33 mouse cellular contexts compared by ENCODE assay signal in genomic region chr8:93643471-93644215, GRCm38 (mm10).
DNase-seq lines count a peak whose midpoint lies in the region; ATAC-seq and TF ChIP-seq lines count a peak whose summit lies in the region.
"Had no signal": no experiment of that assay in that cellular context is flagged by ENCODE, and none has a peak within 500 bp of the region (broad histone marks: within the 10 kb centered on the region; RNA-seq: fewer than 3 reads in every experiment).

No protein-coding gene starts in this region.

- no peak overlapping the region for H3K4me2 ChIP-seq in lung, postnatal 0 days (replicated peaks; ENCODE audit: low read depth, low read length)
- H3K4me2 ChIP-seq: embryonic facial prominence, embryonic 13.5 days; heart, embryonic 11.5 days; hindbrain, embryonic 14.5 days; limb, embryonic 15.5 days; liver, embryonic 13.5 days; midbrain, embryonic 11.5 days had no signal

- no peak overlapping the region for H3K27ac ChIP-seq in lung, postnatal 0 days (ENCODE audit: low read length)
- H3K27ac ChIP-seq: embryonic facial prominence, embryonic 13.5 days; forebrain, embryonic 10.5 days; hindbrain, embryonic 14.5 days; layer of hippocampus, adult 2 months; limb, embryonic 10.5 days; limb, embryonic 15.5 days; liver, embryonic 13.5 days had no signal

- H3K9ac ChIP-seq in lung, postnatal 0 days (replicated peaks; ENCODE audit: low read depth) = no peak overlapping the region
- H3K9ac ChIP-seq: embryonic facial prominence, embryonic 13.5 days; hindbrain, embryonic 14.5 days; limb, embryonic 15.5 days; liver, embryonic 13.5 days had no signal

- no peaks in the 10 kb centered on the region for H3K4me1 ChIP-seq in lung, postnatal 0 days (ENCODE audit: insufficient read depth, low read depth, low read length)
- H3K4me1 ChIP-seq: embryonic facial prominence, embryonic 13.5 days; forebrain, embryonic 10.5 days; limb, embryonic 10.5 days; limb, embryonic 15.5 days; liver, embryonic 13.5 days had no signal

- DNase-seq in cerebellum, postnatal 10 days = peak; percentile 40 to 43
- no peak for DNase-seq in cerebellum, adult 8-10 months
- peak; percentile 23 for DNase-seq in layer of hippocampus, adult 11-12 months (ENCODE audit: low spot score)
- no peak for DNase-seq in layer of hippocampus, postnatal 25 days (ENCODE audit: extremely low spot score in 1 of 2, low spot score in 1 of 2)
- DNase-seq in lung, postnatal 0 days (ENCODE audit: low spot score) = peak; percentile 8
- DNase-seq in lung, postnatal 14 days = no peak
- peak; percentile 48 for DNase-seq in telencephalon, adult 2 months (ENCODE audit: low read depth, low spot score)
- DNase-seq: adrenal gland, adult 8-10 months; cerebellum, adult 11 months; cerebellum, adult 9-11 months; gastrocnemius, postnatal 14 days; heart, adult 18-20 months; heart, postnatal 4 days; kidney, adult 11 months; kidney, postnatal 14 days; liver, embryonic 13.5 days; lung, adult 2 months; lung, postnatal 36 days; right cerebral cortex, postnatal 14 days; thymus, adult 2 months; thymus, postnatal 36 days had no signal

- TF ChIP-seq EP300 in lung, postnatal 0 days (IDR thresholded peaks at IDR 0.05) = no peak

- H3K9me3 ChIP-seq in lung, postnatal 0 days (ENCODE audit: low read length) = no peaks in the 10 kb centered on the region
- H3K9me3 ChIP-seq: embryonic facial prominence, embryonic 13.5 days; forebrain, embryonic 10.5 days; limb, embryonic 10.5 days; limb, embryonic 15.5 days; liver, embryonic 13.5 days had no signal

- H3K36me3 ChIP-seq in lung, postnatal 0 days (ENCODE audit: insufficient read depth, low read length) = no peaks in the 10 kb centered on the region
- H3K36me3 ChIP-seq: embryonic facial prominence, embryonic 13.5 days; forebrain, embryonic 10.5 days; G1E; limb, embryonic 10.5 days; limb, embryonic 15.5 days; liver, embryonic 13.5 days had no signal

- H3K27me3 ChIP-seq in lung, postnatal 0 days (replicated peaks; ENCODE audit: insufficient read depth, low read length) = no peaks in the 10 kb centered on the region
- H3K27me3 ChIP-seq: embryonic facial prominence, embryonic 13.5 days; limb, embryonic 15.5 days; liver, embryonic 13.5 days had no signal

- no peak overlapping the region for H3K4me3 ChIP-seq in lung, postnatal 0 days (ENCODE audit: low read depth, low read length)
- H3K4me3 ChIP-seq: embryonic facial prominence, embryonic 13.5 days; forebrain, embryonic 10.5 days; layer of hippocampus, adult 2 months; limb, embryonic 10.5 days; limb, embryonic 15.5 days; liver, embryonic 13.5 days had no signal

- 57% methylated on average over 4 of the region's 4 CpGs for WGBS in lung, postnatal 0 days

- no peak for ATAC-seq in lung, postnatal 0 days
- ATAC-seq in monocyte, adult 5-6 weeks (replicated peaks; ENCODE audit: insufficient number of reproducible peaks, low FRiP score, low TSS enrichment, poor library complexity, severe bottlenecking) = no peak
- ATAC-seq: forebrain, embryonic 16.5 days; inflammation-experienced regulatory T-cells, adult 6 months had no signal

- TF ChIP-seq CTCF in lung, postnatal 0 days (IDR thresholded peaks at IDR 0.05) = no peak

Comparison
In these comparisons a context has a peak if more than half of its experiments do, and no peak if none do; other contexts are left out.
1. DNase-seq: peak in cerebellum, postnatal 10 days (2 of 2), layer of hippocampus, adult 11-12 months (single experiment), lung, postnatal 0 days (single experiment) and telencephalon, adult 2 months (single experiment); none in cerebellum, adult 8-10 months (single experiment), layer of hippocampus, postnatal 25 days (0 of 2) and lung, postnatal 14 days (single experiment).